Mouse (Mus musculus) spleen, postnatal 36 days (tissue): Measurements from ENCODE around the gene Rcsd1.

Source experiments
- DNase-seq, 2 experiments: peaks; one replicate each; pipeline ENCODE4 v3.0.0; 2022; ENCODE audit warnings: low spot score in 2 of 2, mixed read lengths in 1 of 2

The Rcsd1 gene

DNA sequence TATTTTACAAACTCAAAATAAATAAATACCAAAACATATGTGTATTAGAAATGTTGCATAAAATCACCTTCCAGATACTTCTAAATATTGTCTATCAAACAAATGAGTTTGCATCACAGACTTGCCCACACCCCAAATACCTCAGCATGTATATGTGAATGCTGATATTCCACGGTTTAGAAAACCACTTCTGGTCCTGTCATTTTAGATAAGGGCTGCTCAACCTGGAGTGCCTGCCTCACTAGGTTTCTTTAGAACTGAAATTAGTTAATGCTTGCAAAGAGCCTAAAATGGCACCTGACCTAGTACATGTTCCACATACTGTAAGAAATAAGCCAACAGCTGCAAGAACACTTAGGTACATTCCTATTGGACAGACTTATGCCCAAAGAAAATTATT is 81.0 kb downstream of the Rcsd1 start:
- DNase-seq: no peak

DNA sequence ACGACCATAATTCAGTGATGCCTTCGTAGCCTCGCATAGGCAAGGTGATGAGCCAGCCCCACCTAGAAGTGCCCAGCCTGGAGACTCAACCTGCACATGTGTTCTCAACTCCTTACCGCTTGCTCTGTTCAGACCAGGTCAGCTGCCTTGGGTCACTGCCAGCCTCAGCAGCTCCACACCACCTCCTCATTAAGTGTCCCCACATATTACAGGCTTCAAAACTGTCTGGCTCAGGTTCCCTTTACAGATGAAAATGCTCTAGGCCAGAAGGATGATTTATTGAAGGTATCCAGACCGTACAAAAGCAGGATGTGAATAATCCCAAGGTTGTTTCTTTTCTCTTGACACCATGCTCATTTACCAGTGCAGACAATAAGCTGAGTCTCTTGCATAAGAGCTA is 83.7 kb downstream of the Rcsd1 start:
- DNase-seq: no peak

DNA sequence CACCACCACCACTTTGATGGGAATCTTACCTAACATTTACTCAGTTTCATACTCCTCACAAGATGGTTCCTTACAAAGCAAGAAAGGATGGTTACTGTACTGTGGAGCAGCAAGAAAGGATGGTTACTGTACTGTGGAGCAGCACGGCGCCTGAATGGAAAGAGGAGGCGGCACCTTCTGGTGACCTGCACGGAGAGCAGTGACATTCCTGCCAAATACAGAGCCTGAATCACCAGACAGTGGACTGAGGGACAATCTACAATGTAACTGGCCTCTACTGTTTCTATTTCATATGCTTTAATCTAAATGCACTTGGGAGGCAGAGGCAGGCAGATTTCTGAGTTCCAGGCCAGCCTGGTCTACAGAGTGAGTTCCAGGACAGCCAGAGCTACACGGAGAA is 84.5 kb downstream of the Rcsd1 start:
- DNase-seq: no peak

DNA sequence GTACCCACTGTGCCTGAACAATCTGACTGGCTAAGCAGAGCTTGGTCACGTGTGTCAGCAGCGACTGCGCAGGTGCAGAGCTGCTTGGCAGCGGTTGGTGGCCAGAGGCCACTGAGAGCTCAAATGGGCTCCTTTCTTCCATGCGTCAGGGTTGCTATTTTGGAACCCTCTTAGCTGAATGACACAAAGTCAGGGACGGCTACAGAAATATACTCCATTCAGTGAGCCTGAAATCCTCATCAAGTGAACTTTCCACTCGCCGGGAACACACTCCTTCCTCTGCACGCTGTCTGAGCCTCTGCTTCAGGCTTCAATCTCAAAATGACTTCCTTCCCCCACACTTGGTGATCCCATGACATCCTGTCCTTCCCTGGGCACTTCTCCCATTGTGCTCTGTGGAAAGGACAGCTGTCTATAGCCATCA is 91.3 kb downstream of the Rcsd1 start:
- DNase-seq: no peak

DNA sequence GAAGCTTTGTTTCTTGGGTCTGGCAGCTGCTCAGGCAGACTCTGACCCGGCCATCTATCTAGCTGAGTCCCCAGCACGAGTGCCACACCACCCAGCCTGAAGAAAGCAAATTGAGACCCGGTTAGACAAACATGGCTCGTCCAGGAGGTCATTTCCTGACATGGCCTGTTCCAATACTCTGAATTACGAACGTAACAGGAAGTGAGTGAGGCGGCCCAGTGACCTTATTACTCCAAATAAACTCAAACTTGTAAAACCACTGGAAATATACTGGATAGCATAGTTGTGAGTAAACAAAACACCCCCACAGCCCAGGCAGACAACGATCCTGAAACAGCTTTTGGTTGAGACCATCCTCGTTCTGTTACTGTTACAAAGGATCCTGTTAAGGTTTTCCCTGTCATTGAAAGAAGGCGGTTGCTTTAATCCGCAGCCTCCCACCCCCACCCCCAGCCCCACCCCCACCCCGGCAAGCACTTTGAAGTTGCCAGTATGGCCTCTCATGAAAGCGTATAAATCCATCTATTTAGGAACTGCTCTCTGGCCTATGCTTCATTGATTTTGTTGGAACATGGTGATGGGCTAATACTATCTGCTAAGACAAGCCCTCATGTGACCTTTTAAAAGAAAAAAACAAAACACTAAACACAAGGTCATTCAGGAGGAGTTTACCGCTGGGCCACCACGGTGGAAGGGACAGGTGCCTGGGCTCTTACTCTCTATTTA is 92.2 kb downstream of the Rcsd1 start:
- DNase-seq: no peak

DNA sequence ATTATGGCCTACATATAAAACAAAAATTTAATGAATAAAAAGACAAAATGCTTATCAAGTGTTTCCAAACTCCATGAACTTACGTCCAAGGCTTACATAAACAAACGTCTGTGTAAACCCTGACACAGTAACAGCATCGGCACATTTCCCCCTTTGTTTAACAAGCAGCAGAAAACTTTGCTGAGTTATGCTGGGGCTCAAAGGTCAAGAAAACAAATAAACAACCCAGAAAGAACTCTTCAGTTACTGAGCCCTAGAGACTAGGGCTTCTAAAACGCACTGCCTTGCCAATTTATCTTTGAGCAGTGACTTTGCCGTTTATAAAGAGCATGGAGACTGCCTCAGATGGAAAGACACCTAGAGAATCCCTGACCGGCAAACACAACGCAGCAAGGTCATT is 92.9 kb downstream of the Rcsd1 start:
- DNase-seq: no peak

DNA sequence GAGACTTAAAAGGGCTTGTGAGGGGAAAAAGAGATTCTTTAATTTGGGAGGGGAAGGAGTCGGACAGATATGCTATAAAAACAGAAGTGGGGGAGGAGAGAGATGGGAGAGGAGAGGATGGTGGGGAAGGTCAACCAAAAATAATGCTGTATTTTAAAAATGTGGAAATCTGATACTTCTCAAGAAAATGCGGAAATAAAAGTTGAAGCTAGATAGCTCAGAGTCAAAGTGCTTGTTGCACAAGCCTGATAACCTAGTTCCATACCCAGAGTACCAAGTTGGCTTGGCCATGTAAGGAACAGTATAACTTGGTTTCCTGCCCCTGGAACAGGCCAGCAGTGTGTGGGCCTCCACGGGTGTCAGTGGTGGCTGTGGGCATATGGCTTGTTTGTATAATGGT is 94.8 kb downstream of the Rcsd1 start:
- no peak for DNase-seq

DNA sequence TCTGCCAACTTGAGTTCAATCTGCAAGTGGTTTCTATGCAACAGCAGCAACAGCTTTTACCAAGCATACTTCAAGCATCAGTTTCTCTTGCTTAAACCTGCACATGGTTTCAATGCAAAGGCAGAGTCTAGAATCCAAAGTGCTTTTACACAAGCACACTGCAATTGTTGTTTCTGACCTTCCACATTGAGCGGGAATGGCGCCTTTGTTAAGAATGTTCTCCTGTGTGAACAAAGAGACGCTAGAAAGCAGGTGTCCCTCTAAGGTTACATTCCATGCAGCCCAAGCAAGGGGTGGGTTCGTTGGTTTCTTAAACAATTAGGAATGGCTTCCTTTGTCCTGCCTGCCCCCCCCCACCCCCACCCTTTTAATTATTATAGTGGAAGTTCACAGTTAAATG is 95.6 kb downstream of the Rcsd1 start:
- no peak for DNase-seq

DNA sequence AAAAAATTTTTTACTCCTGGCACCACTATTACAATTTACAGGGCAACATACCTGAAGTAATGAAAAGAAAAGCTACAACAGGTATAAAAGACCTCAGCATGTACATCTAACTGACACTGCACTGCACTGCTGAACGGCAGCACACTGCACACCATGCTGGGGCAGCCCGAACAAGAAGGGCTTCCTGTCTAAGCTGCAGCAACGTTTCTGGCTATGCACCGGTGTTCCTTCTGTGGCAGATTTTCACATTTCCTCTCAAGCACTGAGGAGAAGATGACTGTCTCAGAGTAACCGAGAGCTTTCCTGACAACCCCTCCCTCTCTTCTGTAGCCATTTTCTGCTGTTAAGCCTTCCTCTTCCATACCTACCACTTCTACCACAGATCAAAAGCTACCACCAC is 96.8 kb downstream of the Rcsd1 start:
- DNase-seq: no peak

DNA sequence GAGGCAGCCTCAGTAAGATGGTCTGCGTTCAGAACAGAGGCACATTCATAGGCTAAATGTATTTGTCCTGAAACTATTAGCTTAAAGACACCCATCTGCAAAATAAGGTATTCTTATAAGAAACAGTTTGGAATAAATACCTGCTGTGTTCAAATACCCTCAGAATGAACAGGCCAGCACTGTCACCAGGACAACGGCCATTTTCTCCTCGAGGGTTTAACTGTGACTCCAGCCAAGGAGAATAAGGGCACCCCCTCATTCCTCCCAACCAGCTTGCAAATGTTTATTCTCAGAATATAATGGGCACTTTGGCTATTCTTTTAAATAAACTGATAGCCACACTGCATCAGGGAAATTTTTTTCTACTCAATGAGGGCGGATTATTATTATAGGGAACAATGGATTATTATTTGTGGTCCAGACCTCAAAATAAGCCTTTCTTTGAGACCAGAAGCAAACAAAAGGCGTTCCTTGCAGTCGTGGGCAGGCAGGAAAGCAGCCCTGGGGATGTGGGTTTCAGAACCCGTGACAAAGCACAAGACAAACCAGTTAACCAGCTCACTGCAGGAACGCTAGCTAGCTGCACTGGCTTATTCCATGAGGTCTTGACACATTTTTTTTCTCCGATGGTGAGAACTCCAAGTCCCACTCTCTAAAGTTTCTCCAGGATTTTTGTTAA is 99.1 kb downstream of the Rcsd1 start:
- no peak for DNase-seq

DNA sequence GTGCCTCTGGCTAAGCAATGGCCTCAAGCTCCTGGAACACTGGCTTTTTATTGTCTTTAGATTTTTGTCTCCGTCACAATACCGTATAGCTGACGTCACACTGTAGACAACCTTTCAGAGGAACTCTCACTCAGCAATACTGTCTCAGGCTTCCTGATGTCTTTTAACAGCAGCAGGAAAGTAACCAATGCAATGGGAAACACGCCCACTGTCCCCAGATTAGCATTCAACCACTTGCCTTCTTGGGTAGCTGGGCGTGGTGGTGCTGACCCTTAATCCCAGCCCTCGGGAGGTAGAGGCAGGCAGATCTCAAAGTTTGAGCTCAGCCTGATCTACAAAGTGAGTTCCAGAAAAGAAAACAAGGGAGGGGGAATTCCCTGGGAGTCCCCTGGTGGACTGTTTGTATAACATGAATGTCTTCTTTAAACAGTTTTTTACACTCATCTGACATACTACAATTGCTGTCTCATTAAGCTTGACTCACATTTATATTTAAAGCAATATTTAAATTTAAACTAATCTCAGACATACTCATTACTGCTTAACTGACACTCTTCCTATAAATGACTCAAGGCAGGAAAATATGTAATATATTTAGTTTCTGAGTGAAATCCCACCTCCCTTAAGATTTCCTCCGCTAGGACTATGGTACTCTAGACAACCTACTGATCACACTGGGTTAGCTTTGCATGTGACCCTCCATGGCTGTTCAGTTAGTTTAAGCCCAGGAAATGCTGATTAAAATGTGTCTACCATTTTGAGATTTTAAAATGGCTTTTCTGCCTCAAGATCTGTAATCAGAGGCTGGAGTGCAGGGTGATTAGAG is 99.8 kb downstream of the Rcsd1 start:
- no peak for DNase-seq

DNA sequence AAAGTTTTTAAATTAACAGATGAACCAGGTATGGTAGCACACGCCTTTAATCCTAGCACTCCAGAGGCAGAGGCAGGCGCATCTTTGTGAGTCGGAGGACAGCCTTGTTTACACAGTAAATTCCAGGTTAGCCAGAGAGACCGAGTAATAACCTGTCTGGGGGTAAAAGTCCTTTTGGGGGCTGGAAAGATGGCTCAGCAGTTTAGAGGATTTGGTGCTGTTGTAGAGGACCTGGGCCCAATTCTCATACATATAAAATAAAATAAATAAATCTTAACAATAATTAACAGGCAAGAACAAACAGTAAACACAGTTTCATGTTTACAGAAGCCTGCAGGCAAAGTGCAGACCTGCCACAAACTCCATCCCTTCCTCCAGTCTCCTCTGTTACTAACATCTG is 100.7 kb downstream of the Rcsd1 start:
- DNase-seq: no peak

DNA sequence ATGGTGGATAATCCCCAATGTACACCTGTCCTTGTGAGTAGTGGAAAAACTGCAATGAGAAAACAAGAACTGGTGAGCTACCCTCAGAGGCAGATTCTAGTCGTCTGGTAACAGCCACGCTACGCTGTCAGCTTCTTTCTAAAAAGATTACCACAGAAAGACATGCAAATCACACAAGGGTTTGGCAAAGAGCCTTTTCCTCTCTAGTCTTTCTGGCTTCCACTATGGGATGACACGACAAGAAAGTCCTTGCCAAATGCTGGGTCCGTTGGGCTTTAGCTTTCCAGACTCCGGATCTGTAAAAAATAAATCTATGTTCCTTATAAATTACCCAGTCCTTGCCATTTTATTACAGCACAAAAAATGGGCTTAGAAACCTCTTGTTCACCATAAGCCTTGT is 103.8 kb downstream of the Rcsd1 start:
- no peak for DNase-seq

DNA sequence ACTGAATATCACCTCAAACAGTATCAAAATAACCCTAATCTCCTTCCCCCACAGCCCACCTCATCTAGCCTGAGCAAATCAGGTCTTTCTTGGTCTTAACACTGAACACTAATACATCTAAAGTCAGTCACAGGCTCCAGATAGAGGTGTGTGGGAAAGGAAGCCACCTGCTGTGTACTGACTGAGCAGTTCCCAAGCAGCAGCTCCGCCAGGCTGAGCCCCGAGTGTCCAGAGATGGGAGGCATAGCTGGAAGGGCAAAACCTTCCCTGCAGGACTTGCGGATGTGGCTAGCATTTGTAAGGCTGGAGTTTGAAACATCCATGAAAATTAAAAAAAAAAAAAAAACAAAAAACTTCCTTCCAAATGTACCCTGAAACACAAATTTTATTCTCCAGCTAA is 104.4 kb downstream of the Rcsd1 start:
- no peak for DNase-seq

DNA sequence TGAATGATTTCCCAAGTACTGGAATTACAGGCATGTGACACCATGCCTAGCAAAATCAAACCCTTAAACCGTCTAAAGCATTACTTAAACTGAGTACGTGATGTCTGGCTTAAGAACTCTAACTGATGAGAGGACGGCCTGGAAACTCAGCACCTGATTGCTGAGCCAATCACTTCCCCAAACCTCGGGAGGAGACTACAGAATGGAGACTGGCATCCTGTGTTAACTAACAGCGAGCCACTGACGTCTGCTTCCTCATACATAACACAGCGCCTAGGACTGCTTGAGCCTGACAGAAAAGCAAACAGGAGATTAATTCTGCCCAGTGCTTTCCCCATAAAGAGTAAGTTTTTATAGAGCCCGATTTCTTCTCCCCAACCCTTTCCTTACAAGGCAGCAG is 105.4 kb downstream of the Rcsd1 start:
- no peak for DNase-seq

DNA sequence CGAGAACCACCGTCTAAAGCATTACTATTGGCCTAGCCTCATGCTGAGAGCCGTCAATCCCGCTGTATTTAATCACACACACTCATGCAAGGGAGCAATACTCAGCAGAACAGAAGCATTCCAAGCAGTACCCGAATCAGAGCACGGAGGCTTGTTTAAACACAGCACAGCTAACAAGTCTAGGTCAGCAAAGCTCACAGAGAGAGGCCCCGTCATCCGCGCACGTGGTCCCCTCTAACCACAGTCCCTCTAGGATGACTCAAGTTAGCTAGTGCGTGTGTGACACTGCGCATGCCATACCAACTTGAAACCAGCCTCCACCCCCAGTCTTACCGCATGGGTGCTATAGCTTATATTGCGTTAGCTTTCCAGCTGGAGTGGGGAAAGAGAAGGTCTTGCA is 106.3 kb downstream of the Rcsd1 start:
- DNase-seq: no peak

DNA sequence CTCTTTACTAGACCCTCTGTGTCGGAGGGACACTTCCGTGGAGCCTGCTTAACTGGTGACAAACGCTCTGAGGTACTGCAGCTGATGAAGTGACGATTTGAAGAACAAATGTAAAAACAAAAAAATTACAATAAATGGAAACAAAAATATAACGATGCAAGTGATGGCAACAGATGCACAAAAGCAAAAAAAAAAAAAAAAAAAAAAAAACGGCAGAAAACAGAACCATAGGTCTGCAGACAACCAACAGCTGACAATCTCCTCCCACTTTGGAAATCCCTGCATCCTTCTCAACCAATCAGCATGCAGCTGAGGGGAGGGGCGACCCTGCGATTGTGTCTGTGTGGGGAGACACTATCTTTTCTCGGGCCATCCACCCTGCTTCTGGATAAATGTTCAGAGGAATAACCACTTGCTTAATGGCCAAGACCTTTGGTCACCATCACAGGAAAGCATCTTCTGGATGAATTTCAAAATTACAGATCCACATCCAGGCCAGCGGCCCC is 107.7 kb downstream of the Rcsd1 start:
- DNase-seq: no peak
